Mouse (Mus musculus) neural tube, embryonic 12.5 days (tissue): ENCODE data around the gene Tab1. TPM values are rescaled to one million over a fixed set of nuclear protein-coding genes. Genes with fewer than 3 reads are reported as not detected.

ENCODE experiments used
- ATAC-seq: fragments of 200-750 bp; cut with Nextera tagmentation; 2 replicates; pipeline ENCODE4 v1.8.0; 2017; ENCODE audit warnings: low read depth, mild to moderate bottlenecking, moderate TSS enrichment, moderate library complexity; ENCODE audit not compliant: low FRiP score
- H3K27ac ChIP-seq: fragments of 300-500 bp; sonication (generic); 2 replicates; pipeline ENCODE4 v1.5.1; 2016
- H3K27me3 ChIP-seq: fragments of 300-500 bp; sonication (generic); replicated peaks from 2 replicates; pipeline ENCODE4 v1.6.1; 2016; ENCODE audit warnings: mild to moderate bottlenecking
- H3K36me3 ChIP-seq: fragments of 300-500 bp; sonication (generic); 2 replicates; pipeline ENCODE4 v1.6.1; 2016; ENCODE audit warnings: mild to moderate bottlenecking
- H3K4me1 ChIP-seq: fragments of 300-500 bp; sonication (generic); 2 replicates; pipeline ENCODE4 v1.6.1; 2016
- H3K4me2 ChIP-seq: fragments of 300-500 bp; sonication (generic); replicated peaks from 2 replicates; pipeline ENCODE4 v1.6.1; 2016; ENCODE audit warnings: mild to moderate bottlenecking
- H3K4me3 ChIP-seq: fragments of 300-500 bp; sonication (generic); 2 replicates; pipeline ENCODE4 v1.5.1; 2016
- H3K9ac ChIP-seq: fragments of 300-500 bp; sonication (generic); 2 replicates; pipeline ENCODE4 v1.6.1; 2016; ENCODE audit warnings: mild to moderate bottlenecking
- H3K9me3 ChIP-seq: fragments of 300-500 bp; sonication (generic); 2 replicates; pipeline ENCODE4 v1.6.1; 2016; ENCODE audit warnings: mild to moderate bottlenecking
- WGBS: fragments of 180-500 bp; shearing (Covaris S2); methylation state at CpG from one replicate; pipeline ENCODE4 v1.1.7; 2016; 5-methylcytosine and 5-hydroxymethylcytosine counted together
- polyA plus RNA-seq: library from polyadenylated mRNA; unstranded; fragments of >200 nt; fragmentation: Nextera tagmentation; extraction: Ambion mirVana; gene quantifications from 2 replicates; pipeline ENCODE4 v1.2.1, GENCODE M21; 2016

Gene Tab1
- polyA plus RNA-seq, 1 experiment from 2014 or later, result 42.4 TPM

- ATAC-seq, result no peak
- no peak overlapping the region for H3K27ac ChIP-seq
- H3K36me3 ChIP-seq, result peaks cover 36% of the 10 kb centered on the region
These were observed 10.8 kb downstream of the Tab1 start for GRCm38 (mm10) chr15:80143760-80144159.

DNA sequence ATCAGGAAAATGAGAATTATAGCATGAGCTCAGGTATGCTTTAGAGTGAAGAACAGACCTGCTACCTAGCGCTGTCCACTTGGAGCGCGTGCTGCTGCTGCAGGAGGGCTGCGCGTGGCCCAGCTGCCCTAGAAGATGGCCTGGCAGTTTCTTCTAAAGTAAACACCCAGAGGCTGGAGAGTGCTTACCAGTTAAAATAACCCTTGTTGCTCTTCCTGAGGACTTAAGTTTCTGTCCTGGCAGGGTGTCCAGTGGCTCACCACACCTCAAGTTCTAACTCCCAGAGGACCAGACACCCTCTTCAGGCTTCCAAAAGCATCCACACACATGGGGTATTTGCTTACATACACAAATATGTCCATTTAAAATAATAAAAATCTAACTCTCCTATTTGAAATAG, 12.5 kb downstream of the Tab1 start:
- Histone ChIP-seq H3K9ac (no peak overlapping the region), H3K4me1 (no peaks in the 10 kb centered on the region), H3K4me3 (no peak overlapping the region), H3K4me2 (no peak overlapping the region), H3K9me3 (no peaks in the 10 kb centered on the region), H3K27ac (no peak overlapping the region), H3K27me3 (no peaks in the 10 kb centered on the region), H3K36me3 (peaks cover 45% of the 10 kb centered on the region)
- no peak for ATAC-seq
- 89% methylated on average over 5 of the region's 5 CpGs for WGBS

More at GRCm38 (mm10) chr15:80143760-80144159, 10.8 kb downstream of the Tab1 start:
- no peaks in the 10 kb centered on the region for H3K27me3 ChIP-seq
- H3K9me3 ChIP-seq, result no peaks in the 10 kb centered on the region
- no peaks in the 10 kb centered on the region for H3K4me1 ChIP-seq
- WGBS, result 91% methylated on average over 6 of the region's 6 CpGs
- no peak overlapping the region for H3K4me2 ChIP-seq
- no peak overlapping the region for H3K4me3 ChIP-seq
- no peak overlapping the region for H3K9ac ChIP-seq

GRCm38 (mm10) chr15:80146153-80146552, 13.2 kb downstream of the Tab1 start:
- H3K4me3 ChIP-seq, result no peak overlapping the region
- no peak for ATAC-seq
- WGBS, result 59% methylated on average over 6 of the region's 6 CpGs
- no peak overlapping the region for H3K4me2 ChIP-seq
- peaks cover 46% of the 10 kb centered on the region for H3K36me3 ChIP-seq
- H3K9ac ChIP-seq, result no peak overlapping the region
- no peaks in the 10 kb centered on the region for H3K4me1 ChIP-seq
- no peaks in the 10 kb centered on the region for H3K27me3 ChIP-seq
- no peaks in the 10 kb centered on the region for H3K9me3 ChIP-seq
- H3K27ac ChIP-seq, result no peak overlapping the region

- no peaks in the 10 kb centered on the region for H3K4me1 ChIP-seq
- no peak overlapping the region for H3K4me3 ChIP-seq
- H3K4me2 ChIP-seq, result no peak overlapping the region
- no peaks in the 10 kb centered on the region for H3K9me3 ChIP-seq
- H3K9ac ChIP-seq, result no peak overlapping the region
- WGBS, result 92% methylated on average over 14 of the region's 14 CpGs
- peaks cover 43% of the 10 kb centered on the region for H3K36me3 ChIP-seq
- H3K27me3 ChIP-seq, result no peaks in the 10 kb centered on the region
- ATAC-seq, result no peak
- no peak overlapping the region for H3K27ac ChIP-seq
These were observed 14.2 kb downstream of the Tab1 start for GRCm38 (mm10) chr15:80147090-80147489.

DNA sequence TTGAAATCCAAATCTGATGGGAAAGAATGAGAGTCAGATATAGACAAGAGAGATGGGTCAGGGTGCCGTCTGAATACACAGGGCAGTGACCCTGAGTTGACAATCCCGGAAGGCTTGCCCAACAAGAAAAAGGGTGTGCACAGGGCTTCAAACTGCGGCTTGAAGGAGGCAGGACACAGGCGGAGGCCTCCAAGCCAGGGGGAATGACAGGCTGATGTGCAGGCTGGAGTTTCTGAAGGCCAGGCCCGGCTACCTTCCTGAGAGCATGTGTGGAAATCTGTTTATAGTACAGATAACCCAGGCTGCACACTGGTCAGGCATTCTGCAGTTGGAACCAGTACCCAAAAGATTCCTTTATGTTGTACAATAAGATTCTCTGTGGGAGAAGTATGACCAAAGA, 14.6 kb downstream of the Tab1 start:
- no peak overlapping the region for H3K4me3 ChIP-seq
- H3K4me1 ChIP-seq, result no peaks in the 10 kb centered on the region
- H3K9ac ChIP-seq, result no peak overlapping the region
- no peak overlapping the region for H3K4me2 ChIP-seq
- peaks cover 44% of the 10 kb centered on the region for H3K36me3 ChIP-seq
- WGBS, result 81% methylated on average over 5 of the region's 5 CpGs
- no peaks in the 10 kb centered on the region for H3K27me3 ChIP-seq
- H3K9me3 ChIP-seq, result no peaks in the 10 kb centered on the region
- no peak for ATAC-seq
- no peak overlapping the region for H3K27ac ChIP-seq

- WGBS, result 84% methylated on average over 8 of the region's 8 CpGs
These were observed 15.6 kb downstream of the Tab1 start for GRCm38 (mm10) chr15:80148565-80148964.

GRCm38 (mm10) chr15:80149517-80149916, 16.6 kb downstream of the Tab1 start:
- Histone ChIP-seq H3K9me3 (no peaks in the 10 kb centered on the region), H3K4me1 (no peaks in the 10 kb centered on the region), H3K4me2 (no peak overlapping the region), H3K27me3 (no peaks in the 10 kb centered on the region), H3K9ac (no peak overlapping the region), H3K4me3 (no peak overlapping the region), H3K36me3 (peaks cover 57% of the 10 kb centered on the region), H3K27ac (no peak overlapping the region)
- 92% methylated on average over 7 of the region's 7 CpGs for WGBS
- no peak for ATAC-seq

More at GRCm38 (mm10) chr15:80148565-80148964, 15.6 kb downstream of the Tab1 start:
- Histone ChIP-seq H3K9me3 (no peaks in the 10 kb centered on the region), H3K9ac (no peak overlapping the region), H3K27me3 (no peaks in the 10 kb centered on the region), H3K27ac (no peak overlapping the region), H3K4me3 (no peak overlapping the region), H3K36me3 (peaks cover 51% of the 10 kb centered on the region), H3K4me2 (no peak overlapping the region), H3K4me1 (no peaks in the 10 kb centered on the region)
- ATAC-seq, result no peak

- H3K4me1 ChIP-seq, result no peaks in the 10 kb centered on the region
- no peak overlapping the region for H3K9ac ChIP-seq
- WGBS, result 95% methylated on average over 10 of the region's 10 CpGs
- no peak for ATAC-seq
- H3K27me3 ChIP-seq, result no peaks in the 10 kb centered on the region
- H3K36me3 ChIP-seq, result peaks cover 84% of the 10 kb centered on the region
- no peak overlapping the region for H3K4me3 ChIP-seq
- H3K4me2 ChIP-seq, result no peak overlapping the region
- no peak overlapping the region for H3K27ac ChIP-seq
- H3K9me3 ChIP-seq, result no peaks in the 10 kb centered on the region
These were observed 19.7 kb downstream of the Tab1 start for GRCm38 (mm10) chr15:80152663-80153062.

DNA sequence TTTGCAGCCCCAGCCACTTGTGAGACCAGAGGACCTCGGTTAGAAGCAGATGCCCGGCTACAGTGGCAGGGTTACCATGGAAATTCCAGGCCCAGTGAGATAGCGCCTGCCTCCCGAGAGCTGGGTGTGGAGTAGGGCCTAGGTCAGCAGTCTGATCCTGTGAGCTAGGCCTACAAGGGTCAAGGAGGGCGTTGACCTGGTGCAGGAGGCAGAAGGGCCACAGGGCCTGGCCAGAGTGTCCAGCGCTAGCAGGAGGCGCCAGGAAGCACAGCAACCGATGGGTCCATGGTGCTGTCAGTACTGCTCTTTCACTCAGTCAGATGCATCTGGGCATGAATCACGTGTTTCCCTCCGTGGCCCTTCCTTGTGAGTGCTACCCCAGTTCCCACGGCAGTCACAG, 20.8 kb downstream of the Tab1 start:
- Histone ChIP-seq H3K36me3 (peaks cover 91% of the 10 kb centered on the region), H3K9me3 (no peaks in the 10 kb centered on the region), H3K4me1 (no peaks in the 10 kb centered on the region), H3K9ac (no peak overlapping the region), H3K27ac (no peak overlapping the region), H3K4me2 (no peak overlapping the region), H3K27me3 (no peaks in the 10 kb centered on the region), H3K4me3 (no peak overlapping the region)
- 83% methylated on average over 11 of the region's 11 CpGs for WGBS
- ATAC-seq, result no peak

DNA sequence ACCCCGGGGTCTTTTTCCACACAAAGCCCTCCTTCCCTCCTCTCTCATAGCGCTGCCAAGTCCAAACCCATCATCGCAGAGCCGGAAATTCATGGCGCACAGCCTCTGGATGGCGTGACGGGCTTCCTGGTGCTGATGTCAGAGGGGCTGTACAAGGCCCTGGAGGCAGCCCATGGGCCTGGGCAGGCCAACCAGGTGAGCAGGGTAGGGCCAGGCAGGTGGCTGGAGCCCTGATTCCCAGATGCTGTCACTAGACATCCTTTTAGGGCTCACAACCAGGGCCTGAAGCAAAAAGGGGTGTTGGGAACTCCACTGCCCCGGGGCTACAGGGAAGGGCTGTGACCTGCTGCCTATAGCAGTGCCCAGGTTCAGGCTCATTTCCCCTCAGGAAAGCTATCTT, 22.8 kb downstream of the Tab1 start:
- Histone ChIP-seq H3K27ac (no peak overlapping the region), H3K4me2 (no peak overlapping the region), H3K4me3 (no peak overlapping the region), H3K27me3 (no peaks in the 10 kb centered on the region), H3K4me1 (peaks cover 6% of the 10 kb centered on the region; the same call in 1 of the 2 replicates), H3K9me3 (no peaks in the 10 kb centered on the region), H3K36me3 (peaks cover 91% of the 10 kb centered on the region), H3K9ac (no peak overlapping the region)
- WGBS, result 94% methylated on average over 8 of the region's 8 CpGs
- no peak for ATAC-seq

- Histone ChIP-seq H3K27me3 (no peaks in the 10 kb centered on the region), H3K4me1 (peaks cover 6% of the 10 kb centered on the region; the same call in 1 of the 2 replicates), H3K9ac (no peak overlapping the region), H3K4me2 (no peak overlapping the region), H3K4me3 (no peak overlapping the region), H3K9me3 (no peaks in the 10 kb centered on the region), H3K36me3 (peaks cover 95% of the 10 kb centered on the region), H3K27ac (no peak overlapping the region)
- WGBS, result 96% methylated on average over 22 of the region's 22 CpGs
- no peak for ATAC-seq
These were observed 24.4 kb downstream of the Tab1 start for GRCm38 (mm10) chr15:80157197-80157943.

DNA sequence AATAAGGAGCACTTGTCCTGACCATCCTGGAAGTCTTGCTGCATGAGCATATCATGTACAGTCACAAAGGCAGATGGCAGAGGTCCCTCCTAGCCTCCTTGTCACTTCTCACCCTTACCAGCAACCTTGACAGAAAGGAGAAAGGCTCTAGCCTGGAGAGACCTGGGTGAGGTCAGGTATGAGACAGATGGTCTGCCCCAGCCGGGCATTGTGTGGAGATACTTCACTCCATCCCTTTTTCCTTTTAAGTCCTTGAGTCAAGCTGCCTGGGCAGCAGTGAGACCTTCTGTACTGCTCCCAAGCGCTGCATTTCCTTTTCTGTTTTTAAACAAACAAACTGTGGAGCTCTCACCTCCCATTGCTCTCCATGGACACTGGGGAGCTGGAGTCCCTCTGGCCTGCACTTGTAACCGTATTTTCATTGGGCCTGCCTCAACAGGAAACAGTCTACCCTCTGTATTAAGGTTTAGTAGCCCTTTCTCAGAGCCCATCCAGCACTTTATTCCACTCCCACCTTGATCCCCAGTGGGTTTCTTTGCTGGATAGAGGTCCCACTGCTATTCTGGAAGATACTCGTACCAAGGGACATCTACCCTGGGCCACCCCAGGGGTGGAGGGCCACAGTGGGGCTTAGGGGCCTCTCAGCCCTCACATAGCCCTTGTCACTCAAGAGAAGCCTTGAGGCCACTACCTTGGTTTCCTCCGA, 25.2 kb downstream of the Tab1 start:
- Histone ChIP-seq H3K9me3 (no peaks in the 10 kb centered on the region), H3K36me3 (peaks cover 87% of the 10 kb centered on the region), H3K4me1 (peaks cover 6% of the 10 kb centered on the region; the same call in 1 of the 2 replicates), H3K4me2 (no peak overlapping the region), H3K9ac (no peak overlapping the region), H3K4me3 (no peak overlapping the region), H3K27ac (no peak overlapping the region), H3K27me3 (no peaks in the 10 kb centered on the region)
- 71% methylated on average over 5 of the region's 5 CpGs for WGBS
- ATAC-seq, result no peak
